Mouse (Mus musculus) heart, embryonic 10.5 days (tissue): Measurements from ENCODE around the gene Lce3d. TPM values are rescaled to one million over a fixed set of nuclear protein-coding genes. Genes with fewer than 3 reads are reported as not detected.

ENCODE experiments used
- polyA plus RNA-seq: library from polyadenylated mRNA; unstranded; fragments of >200 nt; fragmentation: Nextera tagmentation; extraction: Ambion mirVana; gene quantifications from 2 replicates; pipeline ENCODE4 v1.2.1, GENCODE M21; 2016

The Lce3d gene
- polyA plus RNA-seq, 1 experiment from 2014 or later, result not detected

Other genes with a start within 250 kb of the Lce3d start
- not detected in 2 replicates for gene Lce1e, start 248.3 kb upstream of the Lce3d start, polyA plus RNA-seq
- gene Lce1f, start 237.0 kb upstream of the Lce3d start, polyA plus RNA-seq, result not detected in 2 replicates
- gene Gm38119, start 218.3 kb upstream of the Lce3d start, polyA plus RNA-seq, result not detected in 2 replicates
- not detected in 2 replicates for gene Lce1g, start 205.1 kb upstream of the Lce3d start, polyA plus RNA-seq
- not detected in 2 replicates for gene Lce1h, start 192.3 kb upstream of the Lce3d start, polyA plus RNA-seq
- not detected in 2 replicates for gene Lce1i, start 178.5 kb upstream of the Lce3d start, polyA plus RNA-seq
- not detected in 2 replicates for gene Lce1j, start 166.9 kb upstream of the Lce3d start, polyA plus RNA-seq
- gene Lce1k, start 149.5 kb upstream of the Lce3d start, polyA plus RNA-seq, result not detected in 2 replicates
- gene Kprp, start 130.1 kb upstream of the Lce3d start, polyA plus RNA-seq, result not detected in 2 replicates
- gene Lce1l, start 106.1 kb upstream of the Lce3d start, polyA plus RNA-seq, result not detected in 2 replicates
- gene 2310050C09Rik, start 87.2 kb upstream of the Lce3d start, polyA plus RNA-seq, result not detected in 2 replicates
- gene Lce3a, start 31.2 kb upstream of the Lce3d start, polyA plus RNA-seq, result not detected in 2 replicates
- gene Lce3b, start 24.4 kb upstream of the Lce3d start, polyA plus RNA-seq, result not detected in 2 replicates
- gene Lce3c, start 12.9 kb upstream of the Lce3d start, polyA plus RNA-seq, result not detected in 2 replicates
- gene Lce3e, start 9.7 kb downstream of the Lce3d start, polyA plus RNA-seq, result not detected in 2 replicates
- not detected in 2 replicates for gene Lce3f, start 34.8 kb downstream of the Lce3d start, polyA plus RNA-seq
- gene Crct1, start 58.3 kb downstream of the Lce3d start, polyA plus RNA-seq, result not detected in 2 replicates
- not detected in 2 replicates for gene Lce1m, start 61.7 kb downstream of the Lce3d start, polyA plus RNA-seq
- gene Gm4858, start 111.4 kb downstream of the Lce3d start, polyA plus RNA-seq, result not detected in 2 replicates
- not detected in 2 replicates for gene Crnn, start 187.4 kb downstream of the Lce3d start, polyA plus RNA-seq
- gene Flg2, start 239.9 kb downstream of the Lce3d start, polyA plus RNA-seq, result not detected in 2 replicates